Mouse (Mus musculus) right cerebral cortex, postnatal 4 days (tissue): ENCODE results near the gene Gmds.

Experiments used
- DNase-seq: peaks from one replicate; pipeline ENCODE4 v3.0.0-alpha.2; 2022

Gene Gmds

DNA sequence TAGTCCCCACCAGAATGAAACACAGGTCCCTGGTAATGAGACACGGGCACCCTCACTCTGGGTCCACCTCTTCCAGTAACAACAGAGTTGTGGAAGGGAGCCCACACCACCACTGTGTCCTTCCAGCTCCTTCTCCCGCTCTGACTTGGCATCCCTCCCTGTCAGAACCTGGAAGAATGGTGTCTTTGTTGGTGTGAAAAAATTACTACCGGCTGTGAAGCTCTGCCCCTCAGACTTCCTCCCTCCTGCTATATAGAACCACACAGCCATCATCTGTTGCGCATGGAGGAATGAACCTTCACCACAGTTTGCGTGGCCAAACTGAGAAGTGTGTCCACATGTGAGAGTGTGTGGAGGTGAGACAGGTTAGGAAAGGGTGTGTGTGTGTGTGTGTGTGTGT lies 562.8 kb downstream of the Gmds start:
- no peak for DNase-seq

DNA sequence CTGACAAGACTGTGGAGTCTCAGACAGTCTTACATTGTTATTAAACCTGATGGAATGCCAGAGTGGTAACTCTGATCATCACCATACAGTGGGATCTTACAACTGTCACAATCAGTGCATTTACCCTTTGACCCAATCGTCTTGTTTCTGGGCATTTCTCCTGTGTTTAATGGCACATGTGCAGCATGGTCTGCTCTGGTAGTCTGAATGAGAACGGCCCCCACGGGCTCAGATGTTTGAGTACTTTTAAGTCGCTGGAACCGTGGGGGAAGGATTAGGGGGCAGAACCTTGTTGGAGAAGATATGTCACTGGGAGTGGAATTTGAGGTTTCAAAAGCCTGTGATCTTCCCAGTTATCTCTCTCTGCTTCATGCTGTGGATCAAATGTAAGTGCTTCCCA lies 565.7 kb downstream of the Gmds start:
- DNase-seq: no peak
